Mouse (Mus musculus) spleen, postnatal 36 days (tissue): ENCODE data around the gene Tmem106a.
A peak's percentile ranks its signal among the peaks of the same experiment; 100 is the strongest.

Experiments
- DNase-seq, 2 experiments: peaks; one replicate each; pipeline ENCODE4 v3.0.0; 2022; ENCODE audit warnings: low spot score in 2 of 2, mixed read lengths in 1 of 2

The Tmem106a gene

DNA sequence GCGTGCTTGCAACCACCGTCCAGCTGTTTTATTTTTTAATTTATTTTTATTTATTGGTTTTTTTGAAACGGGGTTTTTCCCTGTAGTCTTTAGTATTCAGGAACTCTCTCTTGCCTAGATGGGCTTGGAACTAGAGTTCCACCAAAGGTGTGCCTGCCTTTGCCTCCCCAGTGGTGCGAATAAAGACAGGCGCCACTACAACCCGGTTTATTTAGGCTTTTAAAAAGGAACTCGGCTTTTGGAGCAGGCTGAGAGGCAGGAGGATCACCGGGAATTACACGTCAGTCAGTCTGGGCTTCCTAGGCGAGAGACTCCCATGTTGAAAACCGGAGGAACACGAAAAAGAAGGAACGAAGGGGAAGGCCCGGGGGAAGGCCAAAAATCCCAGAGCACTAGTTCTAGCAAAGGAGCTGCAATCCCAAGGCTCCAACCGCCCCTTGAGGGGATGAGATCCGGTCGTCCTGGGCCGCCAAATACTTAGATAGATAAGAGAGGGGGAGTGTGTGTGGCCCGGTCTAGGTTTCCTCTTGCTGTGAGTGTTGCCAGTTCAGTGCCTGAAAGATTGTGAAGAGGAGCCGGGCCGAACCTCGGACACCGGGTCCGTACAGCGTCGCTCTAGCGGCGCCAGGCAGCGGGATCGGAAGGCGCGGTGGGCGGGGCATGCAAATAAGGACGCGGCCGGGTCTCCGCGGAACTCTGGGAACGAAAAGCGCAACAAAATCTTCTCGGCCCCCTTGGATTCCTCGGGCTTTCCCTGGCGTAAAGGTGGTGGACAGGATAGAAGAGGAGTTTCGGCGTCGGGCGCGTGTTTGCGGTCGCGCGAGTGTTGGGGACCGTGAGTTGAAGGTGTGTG, 59.0 kb downstream of the Tmem106a start:
- peak; percentile 67 to 71 for DNase-seq
